Mouse (Mus musculus): Measurements from ENCODE around the gene Hist1h1d.
"Not testable (repeated sequence)": the region's sequence is repeated elsewhere in the genome, so short reads cannot be mapped to it uniquely, and the experiment has no call there.

Gene Hist1h1d

DNA sequence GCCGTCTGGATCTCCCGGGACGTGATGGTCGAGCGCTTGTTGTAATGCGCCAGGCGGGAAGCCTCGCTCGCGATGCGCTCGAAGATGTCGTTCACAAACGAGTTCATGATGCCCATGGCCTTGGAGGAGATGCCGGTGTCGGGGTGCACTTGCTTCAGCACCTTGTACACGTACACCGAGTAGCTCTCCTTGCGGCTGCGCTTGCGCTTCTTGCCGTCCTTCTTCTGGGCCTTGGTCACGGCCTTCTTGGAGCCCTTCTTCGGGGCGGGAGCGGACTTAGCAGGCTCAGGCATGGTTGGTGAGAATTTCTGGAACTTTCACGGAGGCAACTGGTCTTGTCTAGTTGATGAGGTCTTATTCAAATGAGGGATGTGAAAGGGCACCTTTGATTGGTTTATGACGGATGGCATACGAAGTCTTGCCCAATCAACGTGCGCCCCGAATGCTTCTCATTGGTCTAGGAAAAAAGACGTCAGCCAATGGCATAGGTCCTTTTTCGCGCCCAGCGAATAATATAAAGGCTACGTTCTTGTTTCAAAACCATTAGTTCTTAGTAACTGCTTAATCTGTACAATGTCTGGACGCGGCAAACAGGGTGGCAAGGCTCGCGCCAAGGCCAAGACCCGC, 20.9 kb downstream of the Hist1h1d start, which contains the start of the genes Hist1h2bf and Hist1h2ad:
Hist1h2bf (minus strand) TSS at position 299 of the 627 bp plus-strand sequence.
Hist1h2ad (plus strand) TSS at position 484 of the 627 bp plus-strand sequence.
- DNase-seq: peak; percentile 81 to 94

DNA sequence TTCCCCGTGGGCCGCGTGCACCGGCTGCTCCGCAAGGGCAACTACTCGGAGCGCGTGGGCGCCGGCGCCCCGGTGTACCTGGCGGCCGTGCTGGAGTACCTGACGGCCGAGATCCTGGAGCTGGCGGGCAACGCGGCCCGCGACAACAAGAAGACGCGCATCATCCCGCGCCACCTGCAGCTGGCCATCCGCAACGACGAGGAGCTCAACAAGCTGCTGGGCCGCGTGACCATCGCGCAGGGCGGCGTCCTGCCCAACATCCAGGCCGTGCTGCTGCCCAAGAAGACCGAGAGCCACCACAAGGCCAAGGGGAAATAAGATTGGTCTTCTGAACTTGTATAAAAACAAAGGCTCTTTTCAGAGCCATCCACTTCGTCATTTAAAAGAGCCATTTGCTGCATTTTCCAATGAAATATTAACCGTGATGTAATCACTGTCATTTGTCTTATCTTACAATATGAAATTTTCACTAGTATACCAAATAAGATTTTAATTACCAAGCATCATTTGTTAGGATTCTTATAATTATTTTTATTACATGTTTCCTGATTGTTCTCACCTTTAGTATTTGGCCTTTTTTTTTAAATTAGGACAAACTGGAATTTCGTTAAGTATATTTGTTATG, 21.6 kb downstream of the Hist1h1d start:
- not testable (repeated sequence) for DNase-seq

DNA sequence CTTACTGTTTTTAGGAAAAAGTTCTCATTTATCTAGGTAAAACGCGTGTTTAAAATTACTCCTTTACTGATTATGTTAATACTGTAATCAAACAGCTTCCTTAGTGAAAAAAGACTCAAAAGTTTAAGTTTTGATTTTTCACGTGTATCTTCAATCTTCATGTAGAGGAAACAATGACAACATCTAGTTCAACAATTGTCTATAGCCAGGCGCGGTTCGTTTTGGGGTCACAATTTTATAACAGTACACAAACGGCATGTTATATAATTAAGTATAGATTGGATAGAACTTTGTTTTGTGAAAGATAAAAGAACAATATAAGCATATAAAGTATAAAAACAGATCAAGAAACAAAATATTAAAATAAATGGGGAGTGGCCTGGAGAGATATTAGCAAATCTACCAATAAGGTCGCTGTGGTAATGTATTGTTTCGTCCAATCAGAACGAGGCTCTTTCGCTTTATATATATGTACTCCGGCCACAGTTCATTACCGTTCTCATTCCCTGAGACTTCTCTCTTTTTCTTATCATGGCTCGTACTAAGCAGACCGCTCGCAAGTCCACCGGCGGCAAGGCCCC, 22.3 kb downstream of the Hist1h1d start, which contains the start of gene Hist1h3d:
Hist1h3d (plus strand) TSS at position 493 of the 581 bp plus-strand sequence.
- peak in 1 of 2 experiments; percentile 32 for DNase-seq

DNA sequence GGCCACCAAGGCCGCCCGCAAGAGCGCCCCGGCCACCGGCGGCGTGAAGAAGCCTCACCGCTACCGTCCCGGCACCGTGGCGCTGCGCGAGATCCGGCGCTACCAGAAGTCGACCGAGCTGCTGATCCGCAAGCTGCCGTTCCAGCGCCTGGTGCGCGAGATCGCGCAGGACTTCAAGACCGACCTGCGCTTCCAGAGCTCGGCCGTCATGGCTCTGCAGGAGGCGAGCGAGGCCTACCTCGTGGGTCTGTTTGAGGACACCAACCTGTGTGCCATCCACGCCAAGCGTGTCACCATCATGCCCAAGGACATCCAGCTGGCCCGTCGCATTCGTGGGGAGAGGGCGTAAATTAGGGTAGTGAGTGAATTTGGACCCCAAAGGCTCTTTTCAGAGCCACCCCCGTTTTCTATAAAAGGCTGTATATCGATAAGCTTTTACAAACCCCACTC, 22.8 kb downstream of the Hist1h1d start:
- DNase-seq: peak in 1 of 2 experiments; percentile 32

DNA sequence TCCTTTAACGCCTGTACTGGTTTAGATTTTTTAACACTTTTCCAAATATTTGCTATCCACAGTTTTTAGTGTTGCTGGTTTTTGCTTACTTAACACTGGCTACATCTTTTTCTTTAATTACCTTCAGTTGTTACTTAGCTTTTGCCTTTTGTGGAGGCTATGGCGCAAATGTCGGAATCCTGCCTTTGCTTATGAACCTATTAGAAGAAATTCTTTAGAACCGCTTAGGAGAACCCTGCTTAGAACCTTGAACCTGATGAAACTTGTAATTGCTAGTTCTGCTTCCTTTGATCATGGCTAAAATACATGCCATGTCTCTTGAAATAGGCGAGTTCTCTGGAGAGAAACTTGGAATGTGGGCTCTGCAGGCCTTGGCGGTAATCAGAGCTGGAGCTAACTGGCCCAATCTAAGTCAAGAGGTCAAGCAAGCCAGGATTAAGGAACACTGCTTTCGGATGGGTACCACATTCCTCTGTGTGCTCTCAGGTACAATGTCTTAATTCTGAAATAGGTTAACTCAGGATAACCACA, 23.4 kb downstream of the Hist1h1d start:
- DNase-seq: no peak

DNA sequence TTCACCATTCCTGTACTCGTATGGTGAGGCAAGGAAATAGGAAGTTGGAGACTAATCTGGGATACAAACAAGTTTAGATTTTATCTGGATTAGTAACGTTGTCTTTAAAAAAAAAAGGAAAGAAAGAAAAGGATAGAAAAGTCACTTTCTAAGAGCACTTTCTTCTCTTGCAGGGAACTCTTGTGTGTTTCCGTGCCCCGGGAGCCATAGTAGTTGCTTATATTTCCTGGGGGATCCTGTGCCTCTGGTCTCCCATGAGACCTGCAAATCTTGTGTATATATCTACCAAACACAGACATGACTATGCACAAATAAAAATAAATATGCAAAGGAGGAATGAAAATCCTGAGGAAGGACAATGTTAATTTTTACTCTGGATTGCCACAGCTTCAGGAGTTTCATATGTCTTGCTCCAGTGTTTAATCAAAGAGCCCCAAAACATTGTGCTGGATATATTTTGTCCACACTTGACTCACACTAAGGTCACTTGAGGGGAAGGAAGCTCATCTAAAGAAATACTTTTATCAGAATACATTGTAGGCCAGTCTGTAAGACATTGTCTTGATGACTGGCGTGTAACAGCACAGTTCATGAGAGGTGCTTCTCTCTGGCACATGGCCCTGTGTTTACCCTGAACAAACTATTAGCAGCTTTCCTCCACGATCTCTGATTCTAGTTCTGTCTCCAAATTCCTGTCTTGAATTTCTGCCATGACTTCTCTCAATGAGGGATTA, 24.0 kb downstream of the Hist1h1d start:
- DNase-seq: no peak

DNA sequence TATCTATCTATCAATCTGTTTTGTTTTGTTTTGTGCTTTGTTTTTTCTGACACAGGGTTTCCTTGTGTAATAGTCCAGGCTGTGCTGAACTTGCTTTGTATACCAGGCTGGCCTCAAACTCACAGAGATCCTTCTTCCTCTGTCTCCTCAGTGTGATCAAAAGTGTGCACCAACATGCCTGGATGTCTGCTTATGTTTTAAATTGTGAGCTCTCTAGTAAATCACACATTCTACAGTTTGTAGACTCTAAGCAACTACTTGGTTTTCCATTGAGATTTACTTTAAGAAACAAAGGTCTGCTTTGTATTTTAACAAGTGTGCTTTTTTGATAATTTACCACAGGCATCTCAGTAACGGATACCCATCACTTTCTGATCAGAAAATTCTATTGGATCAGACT, 24.8 kb downstream of the Hist1h1d start:
- DNase-seq: no peak

DNA sequence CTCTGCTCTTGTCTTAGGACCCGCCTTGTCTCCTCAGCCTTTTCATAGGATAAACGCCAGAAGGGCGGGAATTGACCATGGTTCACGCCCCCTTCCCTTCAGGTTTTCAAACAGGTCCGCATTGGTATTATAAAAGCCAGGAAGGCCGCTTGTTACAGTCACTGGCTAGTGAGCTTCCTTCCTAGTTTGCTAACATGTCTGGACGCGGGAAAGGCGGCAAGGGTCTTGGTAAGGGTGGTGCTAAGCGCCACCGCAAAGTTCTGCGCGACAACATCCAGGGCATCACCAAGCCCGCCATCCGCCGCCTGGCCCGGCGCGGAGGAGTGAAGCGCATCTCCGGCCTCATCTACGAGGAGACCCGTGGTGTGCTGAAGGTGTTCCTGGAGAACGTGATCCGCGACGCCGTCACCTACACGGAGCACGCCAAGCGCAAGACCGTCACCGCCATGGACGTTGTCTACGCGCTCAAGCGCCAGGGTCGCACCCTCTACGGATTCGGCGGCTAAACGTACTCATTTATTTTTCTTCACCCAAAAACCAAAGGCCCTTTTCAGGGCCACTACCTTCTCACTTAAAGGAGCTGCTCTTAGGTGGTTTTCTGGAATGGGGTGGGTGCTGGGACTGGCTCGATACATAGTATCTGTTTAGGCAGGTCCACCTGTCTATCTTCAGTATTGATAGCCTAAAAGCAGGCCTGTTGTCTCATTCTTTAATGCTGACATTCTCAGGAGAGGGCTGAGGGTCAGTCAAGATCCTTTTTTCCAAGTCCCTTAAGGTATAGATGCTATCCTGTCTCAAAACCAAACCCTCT, 28.6 kb downstream of the Hist1h1d start, which contains the start of gene Hist1h4d:
Hist1h4d (plus strand) TSS at position 191 of the 811 bp plus-strand sequence.
- DNase-seq: peak; percentile 89 to 97

DNA sequence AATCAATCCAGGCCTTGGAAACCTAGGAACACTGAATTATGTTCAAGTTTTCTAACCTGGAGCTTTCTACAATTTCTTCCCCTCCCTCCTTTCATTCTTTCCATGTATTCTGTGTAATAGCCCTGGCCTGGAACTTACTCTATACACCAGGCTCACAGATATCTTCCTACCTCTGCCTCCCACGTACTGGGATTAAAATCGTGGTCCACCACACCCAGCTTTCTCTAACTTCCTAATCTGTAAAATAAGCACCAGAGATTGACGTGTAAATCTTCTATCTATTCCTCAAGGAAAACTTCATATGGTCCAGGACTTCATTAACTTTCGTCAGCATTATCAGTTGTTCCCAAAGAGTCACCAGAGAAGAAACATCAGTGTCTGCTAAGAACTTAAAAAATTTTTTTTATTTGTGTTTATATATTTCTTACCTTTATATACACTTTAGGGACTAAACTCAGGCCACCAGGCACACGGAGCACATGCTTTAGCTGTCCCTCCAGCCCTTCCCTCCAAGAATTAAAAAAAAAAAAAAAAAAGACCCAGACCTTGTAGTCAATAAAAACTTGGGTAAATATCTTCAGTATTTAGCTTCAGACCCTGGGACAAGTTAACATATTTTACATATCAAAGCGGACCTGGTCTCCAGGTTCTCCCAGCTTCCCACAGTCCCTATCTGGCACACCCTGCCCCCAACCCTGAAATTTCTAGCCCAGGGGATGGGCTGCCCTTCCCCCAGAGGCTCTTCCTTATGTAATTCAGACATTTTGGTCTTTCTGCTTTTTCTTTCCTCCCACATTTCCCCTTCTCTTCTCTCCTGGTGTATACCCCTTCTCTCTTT, 29.4 kb downstream of the Hist1h1d start:
- DNase-seq: no peak

DNA sequence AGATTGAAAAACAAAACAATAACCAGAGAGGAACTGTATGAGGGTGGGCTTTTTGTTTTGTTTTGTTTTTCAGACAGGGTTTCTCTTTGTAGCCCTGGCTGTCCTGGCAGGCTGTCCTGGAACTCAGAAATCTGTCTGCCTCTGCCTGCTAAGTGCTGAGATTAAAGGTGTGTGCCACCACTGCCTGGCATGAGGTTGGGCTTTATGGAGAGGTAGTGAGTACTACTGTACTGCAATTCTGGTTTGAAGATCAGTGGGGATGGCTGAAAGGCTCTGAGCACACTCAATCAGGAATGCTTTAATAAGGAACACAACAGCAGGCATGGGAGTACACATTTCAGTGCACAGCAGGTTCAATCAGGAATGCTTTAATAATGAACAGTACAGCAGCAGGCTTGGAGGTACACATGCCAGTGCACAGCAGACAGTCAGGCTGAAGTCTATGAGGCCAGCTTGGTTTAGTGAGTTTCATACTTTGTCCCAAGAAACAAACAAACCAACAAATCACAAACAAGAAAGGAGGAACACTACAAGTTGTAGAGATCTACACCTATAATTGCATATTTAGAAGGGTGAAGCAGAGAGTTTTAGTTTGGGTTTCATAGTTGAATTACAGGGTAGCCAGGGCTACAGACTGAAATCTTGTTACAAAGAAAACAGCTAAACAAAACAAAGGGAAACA, 30.5 kb downstream of the Hist1h1d start:
- no peak for DNase-seq

DNA sequence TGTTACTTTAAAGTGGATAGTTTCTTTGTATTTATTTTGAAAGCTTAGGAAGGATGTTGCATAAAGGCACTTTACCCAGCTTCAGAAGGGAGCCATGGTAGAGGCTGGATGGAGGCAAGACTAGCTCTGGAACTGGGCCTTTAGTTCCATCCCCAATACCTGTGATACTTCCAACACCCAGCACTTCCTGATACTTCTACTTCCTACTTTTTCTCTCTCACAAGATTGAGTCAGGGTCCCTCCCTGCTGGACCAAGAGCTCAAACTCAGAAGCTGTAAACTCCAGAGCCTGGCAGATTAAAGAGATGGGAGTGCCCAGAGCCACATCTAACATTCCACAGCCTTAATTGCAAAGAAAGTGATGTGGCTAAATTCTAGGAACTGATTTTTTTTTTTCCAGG, 31.3 kb downstream of the Hist1h1d start:
- no peak for DNase-seq

DNA sequence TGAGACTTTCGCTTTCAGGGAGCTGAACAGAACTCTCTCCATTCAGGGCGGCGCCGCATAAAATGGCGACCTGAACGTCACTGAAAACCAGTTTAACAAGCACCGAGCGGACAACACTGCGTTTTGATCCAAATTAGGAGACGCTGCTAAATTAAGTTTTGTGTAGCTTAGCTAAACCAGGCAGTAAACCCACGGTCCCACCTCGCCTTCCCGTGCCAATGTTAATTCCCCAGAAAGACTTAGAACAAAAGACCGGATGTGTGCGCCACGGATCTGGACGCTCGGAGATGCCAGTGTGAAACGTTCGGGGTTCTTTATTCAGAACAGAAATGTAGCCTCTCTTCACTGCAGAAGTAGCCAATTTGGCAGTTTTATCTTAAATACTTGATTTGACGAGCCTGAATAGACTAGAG, 32.0 kb downstream of the Hist1h1d start:
- peak; percentile 41 to 62 for DNase-seq

DNA sequence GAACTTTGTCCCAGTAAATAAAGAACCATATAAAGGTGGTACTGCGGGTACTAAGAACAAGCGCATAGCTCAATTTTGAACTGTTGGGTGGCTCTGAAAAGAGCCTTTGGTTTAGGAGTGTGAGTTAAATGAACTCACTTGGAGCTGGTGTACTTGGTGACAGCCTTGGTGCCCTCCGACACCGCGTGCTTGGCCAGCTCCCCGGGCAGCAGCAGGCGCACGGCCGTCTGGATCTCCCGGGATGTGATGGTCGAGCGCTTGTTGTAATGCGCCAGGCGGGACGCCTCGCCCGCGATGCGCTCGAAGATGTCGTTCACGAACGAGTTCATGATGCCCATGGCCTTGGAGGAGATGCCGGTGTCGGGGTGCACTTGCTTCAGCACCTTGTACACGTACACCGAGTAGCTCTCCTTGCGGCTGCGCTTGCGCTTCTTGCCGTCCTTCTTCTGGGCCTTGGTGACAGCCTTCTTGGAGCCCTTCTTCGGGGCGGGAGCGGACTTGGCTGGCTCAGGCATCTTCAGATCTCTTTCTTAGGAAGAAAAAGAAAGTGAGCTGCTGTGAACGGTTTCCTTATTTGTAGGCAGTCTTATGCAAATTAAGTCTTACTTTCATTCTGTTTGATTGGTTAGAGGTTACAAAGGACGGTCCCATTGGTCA, 32.5 kb downstream of the Hist1h1d start:
- peak; percentile 65 to 81 for DNase-seq

DNA sequence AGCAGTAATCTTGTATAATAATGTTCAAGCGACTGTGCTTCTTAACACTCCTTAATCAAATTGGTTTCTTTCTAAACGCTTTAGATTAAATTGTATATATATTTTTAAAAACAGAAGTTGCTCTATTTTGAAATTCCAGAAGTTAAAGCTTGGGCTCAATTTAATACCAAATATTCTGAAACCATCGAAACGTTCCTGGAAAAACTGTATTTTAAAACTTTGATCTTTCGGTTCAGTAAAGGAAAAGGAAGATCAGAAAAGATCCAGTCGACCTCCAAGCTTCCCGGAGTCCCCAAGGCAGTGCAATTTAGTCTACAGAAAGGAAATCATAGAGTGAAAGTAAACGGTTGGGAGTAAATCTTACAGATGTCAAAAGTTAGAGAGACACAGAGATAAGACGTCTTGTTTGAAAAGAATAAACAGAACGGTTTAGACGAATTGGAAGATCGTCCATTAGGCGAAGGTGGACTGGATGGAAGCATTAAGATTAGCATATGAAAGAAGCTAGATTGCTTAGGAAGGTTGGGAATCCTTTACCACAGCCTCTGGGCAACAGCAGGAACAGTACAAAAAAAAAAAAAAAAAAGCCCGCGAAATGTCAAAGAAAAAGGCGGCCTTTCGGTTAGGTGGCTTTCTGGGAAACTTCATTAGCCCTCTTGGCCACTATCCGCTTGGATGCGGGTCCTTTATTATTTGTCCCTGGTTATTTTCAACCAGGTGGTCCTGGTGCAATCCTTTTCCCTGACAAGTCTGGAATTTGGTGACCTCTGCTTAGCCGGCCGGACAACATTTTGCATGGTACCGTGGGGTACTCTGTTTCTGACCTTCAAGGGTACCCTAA, 33.3 kb downstream of the Hist1h1d start:
- DNase-seq: no peak

DNA sequence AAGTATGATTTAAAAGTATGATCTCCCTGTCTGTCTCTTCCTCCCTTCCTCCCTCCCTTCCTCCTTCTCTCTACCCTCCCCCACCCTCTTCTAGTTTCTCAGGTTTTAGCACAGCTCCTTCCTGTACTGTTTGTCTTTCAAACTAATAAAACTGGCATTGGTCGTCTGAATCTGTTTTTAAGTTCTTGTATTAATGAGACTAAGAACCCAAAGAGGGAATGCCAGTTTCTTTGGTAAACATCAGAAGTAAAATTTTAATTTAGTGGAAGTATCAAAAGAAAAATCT, 33.8 kb downstream of the Hist1h1d start:
- no peak for DNase-seq

DNA sequence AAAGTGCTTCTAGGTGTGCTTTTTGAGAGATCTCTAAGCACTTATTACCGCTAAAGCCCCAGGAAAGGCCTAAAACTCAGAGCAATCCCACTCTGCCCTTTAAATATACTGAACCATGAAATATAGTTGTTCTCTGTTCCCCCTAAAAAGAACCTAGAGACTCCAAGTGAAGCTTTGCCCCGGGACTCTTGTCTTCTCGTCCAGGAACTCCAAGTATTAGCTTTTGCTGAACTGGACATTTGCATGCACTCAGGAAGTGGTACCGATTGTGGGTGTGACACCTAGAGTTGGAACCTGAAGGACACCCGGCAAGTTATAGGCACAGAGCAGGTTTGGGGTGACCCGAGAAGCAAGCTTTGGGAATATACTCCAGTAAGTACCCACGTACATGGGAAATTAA, 38.1 kb downstream of the Hist1h1d start:
- DNase-seq: no peak

DNA sequence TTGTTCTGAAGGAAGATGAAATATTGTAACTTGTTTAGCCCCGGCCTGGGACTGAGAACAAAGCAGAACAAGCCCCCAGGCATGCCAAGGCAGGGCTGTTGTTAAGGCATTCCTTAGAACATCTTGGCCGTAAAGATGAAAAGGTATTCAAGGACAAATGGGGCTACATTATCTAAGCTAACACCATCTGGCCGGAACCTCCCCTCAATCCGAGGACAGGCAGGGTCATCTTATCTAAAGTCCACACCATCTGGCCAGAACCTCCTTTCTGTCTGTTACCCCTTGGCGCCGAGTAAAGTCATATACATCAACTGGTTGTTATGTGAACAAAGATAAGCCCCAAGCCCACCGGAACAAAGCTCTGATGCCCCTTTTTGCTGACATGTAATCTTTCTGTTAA, 38.8 kb downstream of the Hist1h1d start:
- not testable (repeated sequence) for DNase-seq

DNA sequence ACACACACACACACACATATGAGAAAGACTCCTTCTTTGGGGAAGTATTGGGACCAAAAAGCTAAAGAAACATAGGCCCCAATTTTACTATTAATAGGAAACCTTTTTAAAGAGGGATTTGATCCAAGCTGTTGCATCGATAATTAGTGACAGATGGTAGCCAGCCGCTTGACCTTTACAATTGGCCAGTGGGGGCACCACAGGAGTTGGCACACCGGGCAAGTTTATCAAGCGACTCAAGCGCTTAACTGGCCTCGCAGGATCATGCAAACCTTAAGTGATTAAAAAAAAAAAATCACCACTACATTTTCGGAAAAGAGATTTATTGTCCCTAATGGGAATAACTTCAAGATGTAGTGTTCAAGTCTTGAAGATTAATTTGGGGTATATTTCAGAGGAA, 39.6 kb downstream of the Hist1h1d start:
- no peak for DNase-seq
